Mouse (Mus musculus): ENCODE measurements around the gene Hcn3.

Gene Hcn3

GRCm38 (mm10) chr3:89100811-89101210 lies 59.2 kb downstream of the Hcn3 start, which contains the start of gene Gm43738:
Gene Gm43738, minus strand, starts transcription at chr3:89101099.
- DNase-seq (ENCODE audit: low spot score): no peak
